Mouse (Mus musculus): ENCODE measurements around the gene Osbp.

Gene Osbp

DNA sequence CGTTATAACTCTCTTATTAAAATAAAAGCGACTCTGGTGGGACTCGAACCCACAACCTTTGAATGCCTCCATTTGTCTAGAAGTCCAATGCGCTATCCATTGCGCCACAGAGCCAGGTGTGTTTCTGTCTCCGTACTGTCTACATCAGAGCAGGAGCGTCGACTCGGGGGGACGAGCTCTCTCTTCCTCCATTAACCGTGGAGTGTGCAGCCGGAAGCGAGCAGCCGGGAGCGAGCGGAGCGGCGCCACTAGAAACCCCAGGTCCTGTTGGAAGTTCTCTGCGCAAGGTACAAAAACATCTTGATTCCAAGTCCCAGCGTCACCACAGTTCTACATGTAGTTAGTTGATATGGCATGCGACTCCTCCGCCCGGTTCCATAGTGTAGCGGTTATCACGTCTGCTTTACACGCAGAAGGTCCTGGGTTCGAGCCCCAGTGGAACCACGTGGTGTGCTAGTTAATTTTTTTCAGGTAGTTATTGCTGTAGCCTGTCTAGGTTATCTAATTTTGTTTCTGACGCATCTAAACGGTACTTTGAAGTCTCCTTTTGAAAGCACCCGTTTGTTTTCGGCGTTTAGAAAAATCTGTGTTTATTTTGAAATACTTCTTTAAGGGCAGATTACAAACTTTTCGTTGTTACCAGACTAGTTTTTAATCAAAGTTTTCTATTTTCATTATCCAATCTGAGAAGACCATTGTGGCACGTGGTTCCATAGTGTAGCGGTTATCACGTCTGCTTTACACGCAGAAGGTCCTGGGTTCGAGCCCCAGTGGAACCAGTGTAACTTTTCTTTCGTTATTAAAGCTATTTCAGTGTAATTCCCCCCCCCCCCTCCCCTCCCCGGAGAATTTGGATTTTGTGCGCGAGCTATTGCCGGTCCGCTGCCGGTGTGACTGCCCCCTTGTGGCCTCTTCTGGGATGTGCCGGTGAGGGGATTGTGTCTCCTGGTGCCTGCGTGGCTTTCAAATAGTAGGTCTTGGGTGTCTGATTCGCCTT, 46.1 kb downstream of the Osbp start:
- peak; percentile 91 for DNase-seq (ENCODE audit: low spot score)

DNA sequence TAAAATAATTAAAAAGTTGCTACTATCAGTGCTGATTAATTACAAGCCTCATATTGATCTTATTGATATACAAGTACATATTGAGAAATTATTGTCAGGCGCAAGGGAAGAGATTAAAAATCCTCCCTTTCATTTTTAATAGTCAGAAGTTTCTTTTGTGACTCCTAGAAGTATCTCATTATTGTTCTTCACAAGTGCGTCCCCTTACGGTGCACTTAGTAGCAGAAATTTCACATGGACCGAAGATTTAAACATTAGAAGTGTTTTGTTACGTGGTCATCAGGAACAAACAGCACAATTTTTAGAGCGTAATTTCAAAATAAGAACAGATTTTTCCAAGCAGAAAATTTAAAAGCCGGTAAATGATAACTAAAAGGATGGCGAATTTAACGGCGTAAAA, 46.9 kb downstream of the Osbp start:
- DNase-seq (ENCODE audit: low spot score): no peak

DNA sequence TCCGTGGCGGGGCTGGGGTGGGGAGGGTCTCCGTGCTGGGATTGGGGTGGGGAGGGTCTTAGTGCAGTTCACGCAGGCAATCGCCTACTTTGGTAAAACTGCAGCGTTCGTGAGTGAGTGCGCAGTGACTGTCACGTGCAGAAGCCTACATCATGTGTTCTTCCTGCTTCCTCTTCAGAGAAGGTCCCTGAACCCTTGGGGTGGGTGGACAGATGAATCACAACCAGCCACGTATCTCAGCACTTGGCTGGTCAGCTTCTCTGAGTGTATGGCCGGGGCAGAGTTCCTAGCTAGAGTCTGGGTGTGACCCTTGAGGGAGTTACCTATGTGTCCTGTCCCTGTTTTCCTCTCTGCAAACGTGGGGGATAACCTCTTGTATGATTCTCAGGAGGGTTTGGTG, 47.5 kb downstream of the Osbp start:
- peak; percentile 72 for DNase-seq (ENCODE audit: low spot score)

DNA sequence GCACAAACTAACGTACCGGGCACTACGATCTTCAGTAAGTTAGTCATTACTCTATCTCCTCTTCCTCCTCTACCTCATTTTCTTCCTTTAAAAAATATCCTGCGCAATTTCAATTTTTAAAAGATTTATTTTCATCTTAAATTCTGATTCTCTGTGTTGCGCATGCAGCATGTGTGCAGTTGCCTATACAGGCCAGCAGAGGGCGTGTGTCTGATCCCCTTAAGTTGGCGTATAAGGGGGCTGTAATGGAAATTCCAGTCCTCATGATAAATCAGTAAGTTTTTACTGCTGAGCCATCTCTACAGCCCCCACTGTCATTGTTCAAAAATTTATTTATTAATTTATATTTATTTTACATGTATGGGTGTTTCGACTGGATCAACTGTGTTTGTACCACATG, 50.0 kb downstream of the Osbp start:
- no peak for DNase-seq (ENCODE audit: low spot score)

DNA sequence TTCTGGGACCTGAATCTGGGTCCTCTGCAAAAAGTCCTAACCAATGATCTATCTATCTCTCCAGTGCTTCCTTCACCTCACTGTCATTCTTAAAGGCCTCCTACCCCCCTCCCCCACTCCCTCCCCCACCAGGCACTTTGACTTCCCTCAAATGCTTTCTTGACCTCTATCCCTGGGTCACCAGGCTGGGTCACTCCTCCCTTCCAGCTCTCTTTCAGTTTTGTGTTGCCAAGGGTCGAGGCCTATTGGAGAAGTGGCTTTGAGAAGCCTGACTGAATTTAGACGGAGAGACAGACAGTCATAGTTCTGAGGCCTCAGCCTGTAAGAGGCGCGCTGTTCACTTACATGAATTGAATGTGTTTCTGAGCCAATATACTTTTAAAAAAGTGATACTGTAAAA, 50.5 kb downstream of the Osbp start:
- no peak for DNase-seq (ENCODE audit: low spot score)

DNA sequence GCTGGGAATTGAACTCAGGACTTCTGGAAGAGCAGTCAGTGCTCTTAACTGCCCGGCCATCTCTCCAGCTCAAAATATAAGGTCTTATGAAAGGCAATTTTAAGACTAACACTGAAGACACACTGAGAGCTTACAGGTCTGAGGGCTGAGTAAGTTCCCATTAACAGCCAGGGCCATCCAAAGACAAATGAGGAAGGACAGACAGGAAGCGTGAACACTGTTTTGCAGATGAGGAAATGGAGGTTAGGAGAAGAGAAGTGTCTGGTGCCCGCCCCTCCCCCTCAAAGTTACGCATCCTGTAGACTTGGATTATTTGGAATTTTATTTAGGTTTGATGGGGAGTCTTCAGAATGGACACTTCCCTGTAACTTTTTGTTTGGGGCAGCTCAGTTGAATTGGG, 58.4 kb downstream of the Osbp start:
- DNase-seq (ENCODE audit: low spot score): no peak

DNA sequence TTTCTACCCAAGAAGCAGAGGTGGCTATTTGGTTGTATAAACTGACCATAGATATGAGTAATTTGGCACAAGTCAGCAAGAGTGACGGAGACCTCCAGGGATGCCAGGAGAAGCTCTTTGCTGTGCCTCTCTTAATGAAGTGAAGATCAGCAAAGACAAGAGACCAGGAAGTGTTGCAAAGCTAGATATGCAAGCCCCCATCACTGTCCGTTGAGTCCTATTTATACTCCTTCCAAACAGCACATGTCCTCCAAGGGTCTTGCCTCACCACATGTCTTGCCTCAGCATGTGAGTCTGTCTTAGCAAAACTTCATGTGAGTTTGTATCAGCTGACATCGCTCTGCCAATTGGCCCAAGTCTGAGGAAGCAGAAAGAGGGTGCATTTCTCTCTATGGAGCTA, 59.6 kb downstream of the Osbp start:
- no peak for DNase-seq (ENCODE audit: low spot score)

DNA sequence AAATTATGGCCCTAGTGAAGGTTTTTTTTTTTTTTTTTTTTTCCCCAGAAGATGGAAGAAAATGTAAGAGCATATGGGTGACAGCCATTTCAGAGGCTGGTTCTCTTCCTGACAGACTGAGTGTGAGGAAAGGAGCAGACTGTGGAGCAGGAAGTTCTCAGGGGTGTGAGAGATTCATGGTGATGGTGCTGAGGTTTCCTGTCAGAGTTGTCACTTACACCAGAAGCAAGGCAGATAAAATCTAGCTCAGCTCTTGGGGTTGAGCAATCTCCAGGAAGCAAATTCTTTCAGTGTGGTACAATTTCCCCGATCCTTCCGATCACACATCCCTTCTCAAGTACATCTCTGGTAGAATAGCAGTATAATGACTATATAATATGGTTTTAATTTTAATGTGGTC, 60.9 kb downstream of the Osbp start:
- no peak for DNase-seq (ENCODE audit: low spot score)

DNA sequence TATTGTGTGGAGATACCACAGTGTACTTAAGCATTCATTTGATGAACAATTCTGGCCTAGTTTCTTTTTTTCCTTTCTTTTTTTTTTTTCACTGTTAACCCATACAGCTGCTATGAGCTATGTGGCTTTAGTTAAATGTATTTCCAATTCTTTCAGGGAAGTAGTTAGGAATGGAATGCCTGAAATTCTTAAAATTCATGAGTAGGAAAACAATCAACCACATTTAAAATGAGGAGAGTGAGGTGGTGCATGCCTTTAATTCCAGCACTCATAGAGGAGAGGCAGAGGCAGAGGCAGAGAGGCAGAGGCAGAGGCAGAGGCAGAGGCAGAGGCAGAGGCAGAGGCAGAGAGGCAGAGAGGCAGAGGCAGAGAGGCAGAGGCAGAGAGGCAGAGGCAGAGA, 72.0 kb downstream of the Osbp start:
- DNase-seq (ENCODE audit: low spot score): no peak

DNA sequence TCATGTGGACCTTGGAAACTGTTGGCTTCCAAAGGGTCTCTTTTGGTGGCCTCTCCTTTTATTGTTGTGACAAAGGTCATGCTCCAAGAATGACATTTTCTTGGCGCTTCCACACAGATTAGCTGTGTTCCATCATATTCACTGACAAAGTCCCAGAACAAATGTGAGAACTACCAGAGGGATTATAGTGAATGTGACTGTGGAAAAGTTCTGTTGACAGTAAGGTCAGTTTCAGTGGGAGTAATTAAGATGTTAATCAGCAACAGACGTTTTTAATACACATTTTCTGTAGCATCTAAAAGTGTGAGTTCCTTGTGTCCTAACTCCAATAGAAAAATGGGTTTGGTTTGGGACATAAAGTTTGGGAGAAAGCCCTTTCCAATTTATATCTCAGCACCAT, 75.5 kb downstream of the Osbp start, which contains the start of gene Olfr1423:
Gene Olfr1423, minus strand, starts transcription at position 101 of the 400 bp plus-strand sequence.
- no peak for DNase-seq (ENCODE audit: low spot score)

DNA sequence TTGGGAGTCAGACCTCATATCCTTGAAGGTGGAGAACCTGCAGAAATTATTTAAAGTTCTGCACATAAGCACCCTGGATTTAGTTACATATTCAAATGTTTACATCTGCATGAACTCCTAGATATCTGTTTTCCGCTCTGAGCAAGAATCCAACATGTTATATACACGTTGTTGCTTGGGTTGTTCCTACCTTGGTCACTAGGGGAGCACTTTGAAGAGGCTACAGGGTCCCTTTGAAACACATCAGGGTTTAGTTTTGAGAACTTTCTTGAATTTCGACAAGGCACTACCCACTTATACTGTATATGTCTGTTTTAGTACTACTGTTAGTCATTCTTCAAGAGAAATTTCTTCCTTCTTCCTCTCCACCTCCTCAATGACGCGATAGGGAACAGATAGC, 77.4 kb downstream of the Osbp start:
- no peak for DNase-seq (ENCODE audit: low spot score)

Measured in urinary bladder, postnatal 14 days (tissue).